Mouse (Mus musculus) bone marrow macrophage, adult 2 months (primary cell): ENCODE measurements around the gene Sesn1.

Experiments
- CTCF ChIP-seq: IDR thresholded peaks from 2 replicates; pipeline ENCODE4 v1.5.1; 2012; ENCODE audit warnings: low read depth, mild to moderate bottlenecking, low read length, moderate library complexity
- POLR2A ChIP-seq: IDR thresholded peaks from 2 replicates; pipeline ENCODE4 v1.6.1; 2012; ENCODE audit warnings: mild to moderate bottlenecking, low read depth, low read length, borderline replicate concordance

- no peak for TF ChIP-seq CTCF
- no peak for TF ChIP-seq POLR2A
These were observed 22.5 kb downstream of the Sesn1 start for GRCm38 (mm10) chr10:41832191-41832590.
